Mouse (Mus musculus): Measurements from ENCODE around the gene Slc30a4.

DNA sequence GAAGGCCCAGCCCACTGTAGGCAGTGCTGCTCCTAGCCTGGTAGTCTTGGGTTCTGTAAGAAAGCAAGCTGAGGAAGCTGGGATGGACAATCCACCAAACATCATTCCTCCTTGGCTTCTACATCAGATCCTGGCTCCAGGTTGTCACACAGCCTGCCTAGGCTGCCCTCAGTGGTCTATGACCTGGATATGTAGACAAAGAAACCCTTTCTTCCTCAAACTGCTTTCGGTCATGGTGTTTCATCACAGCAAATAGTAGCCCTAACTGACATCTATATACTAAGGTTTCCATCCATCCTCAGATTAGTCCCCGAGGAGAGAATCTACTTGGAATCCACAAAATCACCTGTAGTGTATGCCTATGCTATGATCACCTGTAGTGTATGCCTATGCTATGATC, 27.3 kb downstream of the Slc30a4 start:
- no peak for TF ChIP-seq POLR2A (IDR thresholded peaks at IDR 0.05; ENCODE audit: low read depth, low read length)
- TF ChIP-seq CTCF (conservative IDR thresholded peaks at IDR 0.05; ENCODE audit: insufficient read depth, insufficient read length, low read depth, low read length), result no peak

All from kidney, adult 2 months (tissue).